Mouse (Mus musculus) natural killer cell, adult 2 months (primary cell): Measurements from ENCODE around the gene Cabin1.

Source experiments
- DNase-seq, 2 experiments: peaks; one replicate each; pipeline ENCODE4 v3.0.0; 2022; ENCODE audit warnings: low spot score in 2 of 2

Gene Cabin1

DNA sequence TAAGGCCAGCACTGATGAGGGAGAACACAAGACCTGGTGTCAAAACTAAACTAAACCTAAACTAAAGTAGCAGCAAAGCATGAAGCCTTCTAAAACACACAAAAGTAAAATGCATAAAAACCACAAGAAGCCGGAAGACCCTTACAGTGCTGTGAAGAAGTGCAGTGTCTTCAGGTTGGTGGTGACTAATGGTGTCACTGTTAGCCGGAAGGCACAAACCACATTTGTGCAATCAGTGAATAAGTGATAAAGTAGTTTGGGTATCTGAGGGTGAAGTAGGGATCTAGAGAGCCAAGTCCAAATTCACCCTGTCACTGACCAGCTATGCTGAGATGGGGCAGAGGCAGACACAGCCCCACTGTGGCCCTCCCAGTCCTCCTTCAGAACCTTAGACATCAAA, 61.6 kb downstream of the Cabin1 start:
- DNase-seq = peak; percentile 7 to 40

DNA sequence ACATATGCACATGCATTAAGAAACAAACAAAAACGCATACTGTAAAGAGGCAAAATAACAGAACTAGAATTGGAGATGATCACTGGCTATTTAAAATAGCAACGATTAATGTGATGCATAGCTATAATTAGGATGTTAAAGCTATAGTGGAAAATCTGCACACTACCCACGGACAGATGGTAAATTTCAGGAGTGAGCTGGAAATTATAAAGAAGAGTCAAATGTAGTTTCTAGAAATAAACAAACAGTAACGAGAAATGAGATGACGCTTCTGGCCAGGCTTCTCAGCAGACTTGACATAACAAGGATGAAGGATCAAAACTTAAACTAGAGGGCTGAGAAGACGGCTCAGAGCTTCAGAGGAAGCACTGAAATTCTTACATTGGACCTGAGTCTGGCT, 62.9 kb downstream of the Cabin1 start:
- DNase-seq = no peak

DNA sequence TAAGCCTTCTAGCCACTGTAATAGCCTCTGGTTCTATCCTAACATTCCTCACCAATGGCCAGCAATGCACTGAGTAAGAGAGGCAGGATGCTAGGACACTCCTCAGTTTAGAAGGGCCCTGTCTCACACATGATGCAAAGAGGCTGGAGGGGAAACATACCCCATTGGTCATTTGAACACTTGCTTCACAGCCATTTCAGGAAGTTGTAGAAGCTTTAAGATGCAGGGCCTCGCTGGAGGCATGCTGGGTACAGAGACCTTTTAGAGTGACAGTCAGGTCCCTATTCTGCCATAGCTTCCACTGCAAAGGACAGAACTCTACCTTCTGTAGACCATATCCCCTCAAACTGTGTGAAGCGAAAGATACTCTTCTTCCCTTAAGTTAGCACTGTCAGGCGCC, 66.4 kb downstream of the Cabin1 start:
- no peak for DNase-seq

DNA sequence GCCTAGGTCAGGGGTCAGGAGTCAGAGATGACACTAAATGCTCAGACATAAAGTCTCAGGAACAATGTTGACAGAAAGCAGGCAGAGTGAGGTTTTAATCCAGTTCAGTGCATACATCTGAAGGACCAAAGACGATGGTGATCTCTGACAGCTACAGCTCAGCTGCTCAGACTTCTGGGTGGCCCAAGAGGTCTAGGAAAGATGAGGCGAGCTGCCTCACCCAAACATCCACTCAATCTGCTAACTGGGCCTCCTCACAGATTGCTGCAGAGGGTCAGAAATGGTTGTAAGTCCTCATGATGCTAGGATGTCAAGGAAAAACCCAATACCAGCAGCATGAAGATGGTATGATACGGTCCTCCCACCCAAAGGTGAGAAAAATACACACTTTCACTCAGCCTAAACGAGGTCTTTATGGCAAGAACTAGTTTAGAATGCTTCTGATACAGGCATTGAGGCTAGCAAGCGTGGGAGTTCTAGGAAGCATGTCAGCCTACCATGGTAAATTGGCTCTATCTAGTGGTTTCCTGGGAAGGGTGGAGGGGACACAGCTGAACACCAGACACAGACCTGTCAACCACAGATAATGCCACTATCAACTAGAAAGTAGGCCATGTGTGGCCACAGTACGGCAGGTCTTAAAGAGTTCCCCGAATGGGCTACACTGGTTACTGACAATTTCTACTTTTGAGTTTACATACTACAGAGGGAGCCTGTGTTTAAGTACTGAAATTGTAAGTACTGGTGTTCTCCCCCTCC, 67.4 kb downstream of the Cabin1 start:
- DNase-seq = peak in 1 of 2 experiments; percentile 8

DNA sequence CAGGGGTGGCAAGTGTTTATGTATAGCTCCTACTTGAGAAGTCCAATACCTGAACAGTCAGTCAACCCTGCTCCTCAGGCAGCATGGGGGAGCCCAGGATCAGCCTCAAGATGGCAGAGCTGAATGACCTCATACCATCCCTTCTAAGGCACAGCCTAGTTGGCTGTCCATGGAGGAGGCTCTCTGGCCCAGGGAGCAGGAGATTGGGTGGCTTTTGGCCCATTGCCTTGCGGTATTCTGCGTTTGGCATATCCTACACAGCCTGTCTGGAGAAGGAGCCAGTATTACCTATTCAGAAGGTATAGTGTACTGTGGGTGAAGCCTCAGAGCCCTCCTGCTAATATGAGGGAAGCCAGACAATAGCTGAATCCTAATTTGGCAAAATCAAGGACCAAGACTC, 68.6 kb downstream of the Cabin1 start:
- no peak for DNase-seq

DNA sequence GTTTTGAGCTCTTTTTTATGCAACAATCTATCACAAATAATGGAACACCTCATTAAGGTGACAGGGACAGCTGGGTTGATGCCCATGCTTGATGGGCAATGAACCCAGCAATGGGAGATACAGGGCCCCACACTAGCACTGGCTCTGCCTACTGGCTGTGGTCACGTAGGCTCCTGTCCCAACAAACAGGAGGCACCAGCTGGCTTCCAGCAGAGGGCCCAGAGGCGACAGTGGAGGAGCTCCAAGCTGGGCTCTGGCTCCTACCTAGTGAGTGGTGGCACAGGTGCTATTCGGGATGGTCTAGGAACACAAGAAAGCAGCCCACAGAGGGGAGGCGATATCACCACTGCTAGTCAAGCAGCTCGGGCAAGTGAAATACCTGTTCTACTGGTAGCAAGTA, 69.1 kb downstream of the Cabin1 start:
- DNase-seq = no peak

DNA sequence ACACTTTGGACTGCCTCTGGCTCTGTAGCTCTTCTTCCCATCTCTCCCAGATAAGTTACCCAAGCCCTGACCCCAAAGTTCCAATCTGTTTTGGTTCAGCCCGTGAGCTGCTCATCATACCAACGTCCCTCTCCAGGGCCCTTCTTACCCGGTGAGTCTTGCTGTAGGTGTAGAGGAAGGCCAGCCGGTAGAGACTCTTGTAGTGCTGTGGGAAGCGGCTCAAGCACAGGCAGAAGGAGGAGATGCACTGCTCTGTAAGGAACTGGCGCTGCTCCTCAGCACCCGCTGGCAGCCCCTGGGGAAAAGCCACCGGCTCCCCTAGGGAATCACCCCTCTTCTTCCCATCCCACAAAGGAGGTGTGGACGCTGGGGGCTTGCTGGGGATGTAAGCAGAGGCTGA, 69.6 kb downstream of the Cabin1 start:
- no peak for DNase-seq

DNA sequence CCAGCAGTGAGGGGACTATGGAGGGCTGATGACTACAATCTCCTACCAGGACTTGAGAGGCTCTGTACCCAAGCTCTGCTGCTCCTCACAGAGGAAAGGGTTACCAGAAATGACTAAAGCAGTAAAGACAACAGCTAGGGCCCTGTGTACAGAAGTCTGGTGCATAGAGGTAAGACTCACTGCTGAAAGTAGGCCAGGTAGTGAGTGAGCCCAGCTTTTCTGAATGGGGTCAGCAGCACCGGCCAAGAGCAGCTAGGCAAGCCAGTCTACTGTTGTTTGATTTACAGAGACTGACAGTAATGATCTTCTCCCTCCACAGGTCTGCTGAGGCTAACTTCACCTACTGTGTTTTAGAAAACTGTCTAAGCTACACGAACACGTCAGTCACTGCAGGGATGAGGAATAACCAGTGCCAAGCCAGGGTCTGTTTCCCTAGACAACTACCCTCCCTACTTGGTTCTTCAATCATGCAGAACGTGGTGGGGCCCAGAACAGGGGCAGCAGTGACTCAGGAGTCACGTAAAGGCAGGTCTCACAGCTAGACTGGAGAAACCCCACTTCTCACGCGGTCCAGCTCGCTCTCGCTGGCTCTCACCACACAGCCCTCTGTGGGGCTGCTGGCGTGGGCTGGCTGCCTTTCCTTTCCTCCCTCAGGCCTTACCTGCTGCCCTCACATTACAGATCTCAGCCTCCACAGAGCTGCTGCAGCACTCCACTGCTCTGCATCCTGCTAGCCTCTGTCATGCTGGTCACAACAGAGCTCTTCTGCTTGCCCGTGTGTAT, 70.5 kb downstream of the Cabin1 start:
- no peak for DNase-seq

DNA sequence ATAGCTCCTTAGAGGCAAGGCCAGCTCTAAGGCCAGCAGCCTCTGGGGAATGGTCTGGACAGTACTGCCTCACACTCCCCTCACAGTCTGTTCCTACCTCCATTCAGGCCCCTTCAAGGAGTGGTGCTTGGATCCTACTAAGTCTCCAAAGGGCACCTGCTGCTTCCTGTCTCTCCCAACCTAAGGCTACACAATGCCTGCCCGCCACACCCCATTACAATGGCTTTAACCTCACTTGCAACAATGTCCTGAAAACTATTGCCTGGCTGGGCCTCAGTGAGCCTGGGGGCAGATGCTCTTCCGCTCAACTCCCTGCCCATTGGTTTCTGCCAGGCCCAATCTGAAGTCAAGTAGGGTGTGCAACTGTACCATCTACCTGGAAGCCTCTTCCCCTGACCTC, 75.5 kb downstream of the Cabin1 start:
- no peak for DNase-seq

DNA sequence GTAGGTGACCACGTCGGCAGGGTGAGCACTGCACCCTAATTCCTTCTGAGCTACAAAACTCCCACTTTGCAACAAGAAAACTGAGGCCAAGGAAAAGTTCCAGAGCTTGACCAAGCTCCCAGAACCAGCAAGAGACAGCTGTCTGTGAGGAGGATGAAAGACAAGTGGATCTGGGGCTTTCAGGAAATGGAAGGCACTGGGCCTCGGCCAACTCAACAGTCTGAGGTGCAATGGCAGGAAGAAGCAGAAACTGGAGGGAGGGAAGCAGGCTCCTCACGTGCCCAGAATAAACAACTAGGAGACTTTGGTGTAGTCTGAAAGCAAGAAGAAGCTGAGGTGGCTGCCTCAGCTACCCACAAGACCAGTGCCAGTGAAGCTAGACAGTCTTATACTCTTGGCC, 77.4 kb downstream of the Cabin1 start:
- no peak for DNase-seq

DNA sequence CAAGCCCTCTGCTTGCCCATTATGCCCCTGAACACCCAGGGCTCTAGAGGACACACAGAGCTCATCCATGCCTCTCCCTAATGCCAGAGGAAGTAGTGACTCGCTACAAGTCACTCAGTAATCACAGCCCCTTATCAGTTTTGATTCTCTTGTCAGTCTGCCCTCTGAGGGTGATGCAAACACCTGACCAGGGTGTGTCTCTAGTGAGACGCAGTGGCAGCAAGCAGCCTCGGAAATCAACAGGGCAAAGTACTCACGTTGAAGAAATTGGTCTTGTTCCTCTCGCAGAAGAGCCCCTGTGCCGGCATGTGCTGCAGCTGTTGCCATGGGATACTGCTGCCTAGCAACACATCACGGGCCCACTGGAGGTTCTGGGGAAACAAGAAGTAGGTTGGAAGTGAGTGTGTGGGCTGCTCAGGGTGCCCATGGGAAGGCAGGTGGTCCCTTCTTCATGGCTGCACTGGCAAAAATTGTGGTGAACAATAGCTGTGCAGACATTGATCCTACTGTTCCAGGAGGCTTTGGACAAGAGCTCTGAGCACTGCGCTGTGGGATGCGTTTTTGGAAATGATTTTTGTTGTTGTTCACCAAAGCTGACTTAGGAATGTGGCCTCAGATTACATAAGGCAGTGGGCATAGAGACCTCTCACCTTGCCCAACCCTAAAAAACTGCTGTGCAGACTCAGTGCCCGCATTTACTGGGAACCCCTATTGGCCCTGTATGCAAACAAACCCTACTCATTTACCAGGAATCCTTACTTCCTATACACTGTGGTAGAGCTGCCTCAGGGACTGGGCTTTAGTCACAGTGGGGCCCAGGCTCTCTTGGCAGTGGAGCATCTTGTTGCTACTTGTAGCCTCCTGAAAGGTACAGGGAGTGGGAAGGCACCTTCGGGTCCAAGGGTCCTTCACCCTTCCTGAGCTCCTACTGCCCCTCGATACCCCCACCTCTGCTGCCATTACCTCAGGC, 79.8 kb downstream of the Cabin1 start:
- DNase-seq = no peak

DNA sequence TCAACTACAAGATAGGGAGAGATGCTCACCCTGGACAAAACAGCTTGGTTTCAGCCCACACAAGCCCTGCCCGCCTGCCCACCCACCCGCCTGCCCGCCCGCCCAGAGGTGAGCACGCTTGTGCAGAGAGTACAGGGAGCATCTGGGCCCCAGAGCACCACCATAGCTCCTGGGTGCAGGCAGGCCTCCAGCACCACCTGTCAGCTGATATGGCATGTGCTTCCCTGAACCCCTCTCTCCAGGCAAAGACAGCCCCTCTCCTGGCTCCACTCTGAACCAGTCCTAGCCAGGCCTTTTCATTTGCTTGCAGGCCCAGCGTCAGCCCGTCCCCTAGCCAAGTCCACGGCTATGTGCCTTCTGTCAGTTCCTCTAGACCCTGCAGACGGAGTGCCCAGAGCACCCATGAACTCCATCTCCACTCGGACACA, 83.6 kb downstream of the Cabin1 start:
- no peak for DNase-seq

DNA sequence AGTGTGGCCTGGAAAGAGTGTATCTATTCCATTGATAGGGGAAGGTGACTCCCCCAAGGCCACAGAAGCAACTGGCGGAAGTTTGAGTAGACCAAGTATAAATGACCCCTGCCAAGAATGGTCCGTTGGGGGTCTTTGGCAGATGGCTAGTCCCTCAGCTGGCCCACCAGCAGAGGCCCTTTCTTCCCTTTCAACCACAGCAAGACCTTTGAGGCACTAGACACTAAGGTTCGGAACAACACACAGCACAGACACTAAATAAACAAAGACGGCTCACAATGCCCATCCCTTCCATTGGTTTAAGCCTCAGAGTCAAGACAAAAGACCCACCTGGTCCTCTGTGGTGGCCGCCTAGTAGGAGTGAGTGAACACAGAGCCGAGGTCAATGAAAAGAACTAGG, 84.9 kb downstream of the Cabin1 start:
- DNase-seq = no peak

DNA sequence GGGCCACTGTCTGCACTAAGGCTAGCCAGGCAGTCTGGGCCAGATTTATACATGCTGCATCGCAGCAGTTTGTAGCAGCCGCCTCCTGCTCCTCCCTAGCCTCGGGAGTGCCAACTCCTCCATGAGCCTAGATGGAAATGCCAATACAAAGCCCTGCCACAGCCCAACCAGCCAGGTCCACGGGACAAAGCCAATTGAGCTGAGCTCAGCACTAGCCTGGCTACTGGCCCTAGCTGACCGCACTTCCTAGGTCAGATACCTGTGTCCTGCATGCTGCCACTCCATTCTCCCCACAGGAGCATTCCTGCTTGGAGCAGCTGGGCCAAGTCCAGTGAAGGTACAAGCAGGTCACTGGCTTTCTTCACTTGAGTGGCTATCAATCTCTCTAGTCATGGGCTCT, 86.2 kb downstream of the Cabin1 start:
- no peak for DNase-seq

DNA sequence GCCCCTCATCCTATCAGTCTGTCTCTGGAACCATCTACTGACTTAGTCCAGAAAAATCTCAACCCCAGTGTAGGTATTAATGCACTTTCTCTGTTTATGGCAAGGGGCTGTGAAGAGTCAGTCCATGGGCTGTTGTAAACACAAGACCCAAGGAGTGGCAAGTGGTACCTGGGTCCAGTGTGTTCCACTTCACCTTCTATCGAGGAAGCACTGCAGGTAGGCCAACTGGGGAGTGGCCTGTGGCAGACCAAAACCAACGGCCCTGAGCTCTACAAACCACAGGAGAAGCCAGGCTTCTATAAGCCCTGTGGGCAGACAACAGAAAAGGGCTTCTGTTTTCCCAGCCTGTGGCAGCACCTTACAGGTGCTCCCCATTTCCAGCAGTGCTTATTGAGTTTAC, 86.6 kb downstream of the Cabin1 start:
- DNase-seq = no peak

DNA sequence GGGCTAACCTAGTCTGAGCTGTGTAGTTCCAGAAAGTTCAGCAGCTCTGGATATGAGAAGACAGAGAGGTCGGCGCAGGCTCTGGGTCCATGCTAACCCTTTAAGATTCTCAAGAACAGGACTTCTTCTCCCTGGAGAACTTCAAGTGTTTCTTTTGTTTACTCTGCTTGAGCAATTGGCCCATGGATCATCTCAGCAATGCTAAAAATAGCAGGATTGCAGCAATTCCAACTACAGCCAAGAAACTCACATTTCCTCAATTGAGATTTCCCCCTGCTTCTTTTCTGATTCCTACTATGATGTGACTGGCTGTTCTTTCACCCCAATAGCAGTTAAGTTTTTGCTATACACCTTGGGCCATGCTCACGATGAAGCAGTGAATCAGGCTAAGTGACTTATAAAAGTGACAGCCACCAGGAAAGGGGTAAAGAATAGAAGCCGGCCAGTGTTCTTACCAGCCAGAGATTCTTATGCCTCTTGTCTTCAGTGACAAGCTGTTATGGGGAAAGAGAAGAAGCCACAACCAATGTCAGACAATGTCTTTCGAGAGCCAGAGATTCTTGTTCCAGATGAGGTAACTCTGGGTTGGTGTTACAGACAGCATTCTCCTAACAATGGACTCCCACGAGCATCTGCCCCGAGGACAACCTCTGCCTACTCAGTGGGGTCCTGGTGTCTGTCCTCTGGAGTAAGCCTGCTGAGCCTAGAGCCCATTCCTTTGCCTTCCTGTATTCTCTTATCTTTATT, 87.1 kb downstream of the Cabin1 start:
- no peak for DNase-seq

DNA sequence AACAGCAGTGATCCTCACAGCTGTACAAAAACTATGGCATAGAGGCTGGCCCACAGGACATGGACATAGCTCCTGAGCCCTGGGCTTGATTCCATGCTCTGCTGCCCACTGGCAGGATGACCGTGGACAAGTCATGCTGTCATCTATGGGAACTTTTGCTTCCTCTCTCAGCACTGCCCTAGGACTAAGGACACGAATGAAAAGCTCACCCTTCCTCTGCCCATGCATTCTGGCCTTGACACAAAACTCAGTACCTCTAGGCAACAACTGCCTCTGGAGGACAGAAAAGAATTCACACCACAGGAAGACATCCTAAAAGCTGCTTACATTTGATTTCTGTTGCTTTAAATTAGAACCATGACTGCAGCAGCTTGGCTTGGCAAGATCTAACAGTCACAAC, 87.9 kb downstream of the Cabin1 start:
- DNase-seq = no peak

DNA sequence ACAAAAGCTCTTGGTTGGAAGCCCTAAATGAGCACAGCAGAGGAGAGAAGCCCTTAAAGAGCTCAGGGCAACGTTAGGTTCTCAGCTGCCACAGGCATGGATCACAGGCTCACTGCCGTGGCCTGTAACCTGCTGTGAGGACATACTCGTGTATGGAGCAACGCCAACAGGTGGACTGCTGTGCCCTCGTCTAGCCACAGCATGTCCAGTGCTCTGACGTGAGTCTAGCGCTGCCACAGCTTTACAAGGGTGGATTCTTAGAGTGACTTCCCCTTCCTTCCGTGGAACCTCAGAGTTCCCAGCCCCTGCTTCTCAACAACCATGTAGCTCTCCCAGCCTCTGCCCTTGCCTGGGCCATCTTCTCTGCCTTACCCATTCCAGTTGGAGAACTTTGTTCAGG, 88.5 kb downstream of the Cabin1 start:
- no peak for DNase-seq

DNA sequence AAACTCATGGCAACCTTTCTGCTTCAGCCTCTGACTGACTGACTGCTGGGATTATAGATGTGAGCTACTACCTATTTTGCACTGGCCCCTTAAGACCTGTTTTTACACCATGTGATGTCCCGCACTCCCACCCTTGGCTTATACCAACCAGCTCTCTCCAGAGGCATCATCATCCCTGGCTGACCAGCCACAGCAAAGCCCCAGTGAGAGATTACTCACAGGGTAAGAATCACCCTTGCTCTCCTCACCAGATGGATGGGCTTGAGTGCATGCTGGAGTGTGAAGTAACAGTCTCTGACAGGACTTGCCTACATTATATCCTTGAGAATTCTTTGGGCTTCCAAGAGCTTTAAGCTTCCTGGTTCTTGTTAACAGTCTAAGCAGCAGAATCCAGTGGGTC, 94.2 kb downstream of the Cabin1 start:
- DNase-seq = no peak

DNA sequence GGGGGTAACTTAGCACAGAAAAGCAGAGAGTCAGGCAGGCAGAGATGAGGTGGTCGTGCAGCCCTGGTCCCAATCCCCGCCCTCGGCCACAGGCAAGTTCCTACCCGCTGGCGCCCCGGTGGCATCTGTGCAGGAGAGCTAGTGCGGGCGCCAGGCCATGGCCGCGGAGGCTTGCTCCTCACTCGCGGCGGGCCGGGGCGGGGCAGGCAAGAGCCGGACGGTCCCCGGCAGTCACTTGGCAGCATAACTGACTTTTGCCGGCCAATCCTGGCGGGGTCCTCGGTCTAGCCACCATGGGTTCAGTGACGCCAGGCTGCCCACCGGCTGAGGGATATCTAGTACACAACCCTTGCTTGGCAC, 96.2 kb downstream of the Cabin1 start:
- DNase-seq = peak; percentile 47 to 50

DNA sequence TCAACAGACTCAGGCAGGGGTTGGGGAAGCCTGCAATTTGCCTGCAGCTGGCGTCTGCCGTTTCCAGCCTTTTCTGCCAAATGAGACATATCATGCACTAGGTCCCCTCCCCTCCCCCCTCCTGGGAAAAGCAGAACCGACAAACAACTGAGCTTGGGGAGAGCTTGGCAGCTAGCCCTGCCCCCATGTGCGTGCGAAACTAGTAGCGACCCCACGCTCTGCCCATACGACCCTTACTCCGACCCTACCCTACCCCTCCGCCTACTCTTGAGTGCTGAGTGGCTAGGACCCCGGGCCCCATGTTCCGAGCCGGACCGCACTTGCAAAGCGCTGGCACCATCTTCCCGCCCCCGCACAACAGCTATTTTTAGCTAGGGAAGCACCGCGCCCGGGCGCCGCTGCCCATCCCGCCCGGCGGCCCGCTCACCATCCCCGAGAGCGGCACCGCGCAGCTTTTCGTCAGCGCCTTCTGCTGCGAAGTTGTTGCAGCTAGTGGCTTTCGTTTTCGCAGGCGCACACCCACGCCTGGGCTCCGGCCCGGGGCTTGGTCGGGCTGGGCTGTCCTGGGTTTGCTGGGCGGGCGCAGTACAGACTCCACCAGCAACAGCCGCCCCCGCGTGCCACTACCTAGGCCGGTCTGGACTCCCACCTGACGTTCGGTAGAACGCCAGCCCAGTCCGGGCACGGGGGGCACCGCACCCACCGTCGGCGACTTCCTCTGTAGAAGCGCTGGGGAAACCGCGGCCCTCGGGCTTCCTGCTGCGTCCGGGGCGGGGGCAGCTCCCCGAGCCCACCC, 96.8 kb downstream of the Cabin1 start:
- peak; percentile 49 to 55 for DNase-seq
